Mouse (Mus musculus) testis, postnatal 10 days (tissue): ENCODE measurements around the gene Slc30a4.

Source experiments
- DNase-seq: peaks from one replicate; pipeline ENCODE4 v3.0.0; 2021; ENCODE audit warnings: low spot score

The Slc30a4 gene

GRCm38 (mm10) chr2:122702181-122703036, at the start of gene Slc30a4:
Slc30a4 (minus strand) TSS chr2:122702663.
- DNase-seq, result peak; percentile 87

- DNase-seq, result no peak
These were observed 44.0 kb upstream of the Slc30a4 start for GRCm38 (mm10) chr2:122746461-122746860.

GRCm38 (mm10) chr2:122739023-122739422, 36.6 kb upstream of the Slc30a4 start:
- DNase-seq, result no peak

- peak; percentile 89 for DNase-seq
These were observed 35.7 kb upstream of the Slc30a4 start, which contains the start of gene Bloc1s6 for GRCm38 (mm10) chr2:122737894-122738830. Bloc1s6 (plus strand) TSS chr2:122738503.

GRCm38 (mm10) chr2:122731456-122731855, 29.0 kb upstream of the Slc30a4 start:
- DNase-seq, result no peak

GRCm38 (mm10) chr2:122725604-122726003, 23.1 kb upstream of the Slc30a4 start:
- DNase-seq, result peak; percentile 69

- DNase-seq, result no peak
These were observed 18.1 kb upstream of the Slc30a4 start for GRCm38 (mm10) chr2:122720564-122720963.

GRCm38 (mm10) chr2:122719232-122719631, 16.8 kb upstream of the Slc30a4 start:
- DNase-seq, result no peak

GRCm38 (mm10) chr2:122716301-122716842, 13.9 kb upstream of the Slc30a4 start:
- DNase-seq, result no peak

- DNase-seq, result no peak
These were observed 12.8 kb upstream of the Slc30a4 start for GRCm38 (mm10) chr2:122715148-122715692.

- no peak for DNase-seq
These were observed 10.4 kb upstream of the Slc30a4 start for GRCm38 (mm10) chr2:122712848-122713247.

GRCm38 (mm10) chr2:122711911-122712310, 9.4 kb upstream of the Slc30a4 start:
- no peak for DNase-seq

- DNase-seq, result no peak
These were observed 6.7 kb upstream of the Slc30a4 start for GRCm38 (mm10) chr2:122709156-122709555.

GRCm38 (mm10) chr2:122708080-122708479, 5.6 kb upstream of the Slc30a4 start:
- DNase-seq, result no peak

- DNase-seq, result no peak
These were observed 2.1 kb upstream of the Slc30a4 start for GRCm38 (mm10) chr2:122704572-122704971.

GRCm38 (mm10) chr2:122701871-122702180, 637 bp downstream of the Slc30a4 start:
- DNase-seq, result no peak

- DNase-seq, result no peak
These were observed 1.5 kb downstream of the Slc30a4 start for GRCm38 (mm10) chr2:122701012-122701411.

- DNase-seq, result no peak
These were observed 4.9 kb downstream of the Slc30a4 start for GRCm38 (mm10) chr2:122697526-122697925.

- DNase-seq, result no peak
These were observed 15.8 kb downstream of the Slc30a4 start for GRCm38 (mm10) chr2:122686665-122687064.

GRCm38 (mm10) chr2:122683641-122684040, 18.8 kb downstream of the Slc30a4 start:
- DNase-seq, result no peak

- no peak for DNase-seq
These were observed 19.9 kb downstream of the Slc30a4 start for GRCm38 (mm10) chr2:122682520-122682919.
